Mouse (Mus musculus) embryonic facial prominence, embryonic 14.5 days (tissue): Measurements from ENCODE around the gene Ddah1. TPM values are rescaled to one million over a fixed set of nuclear protein-coding genes. Genes with fewer than 3 reads are reported as not detected.

Source experiments
- ATAC-seq: fragments of 200-750 bp; cut with Nextera tagmentation; 2 replicates; pipeline ENCODE4 v1.8.0; 2017; ENCODE audit warnings: low read depth, moderate number of reproducible peaks, moderate TSS enrichment
- DNase-seq: peaks from one replicate; pipeline ENCODE4 v3.0.0-alpha.2; 2015; ENCODE audit warnings: low spot score
- H3K27ac ChIP-seq: fragments of 300-500 bp; sonication (generic); replicated peaks from 2 replicates; pipeline ENCODE4 v1.5.1; 2014; ENCODE audit warnings: low read depth, mild to moderate bottlenecking, low read length, moderate library complexity
- H3K27me3 ChIP-seq: fragments of 300-500 bp; sonication (generic); replicated peaks from 2 replicates; pipeline ENCODE4 v1.6.1; 2014; ENCODE audit warnings: low read length; ENCODE audit not compliant: control insufficient read depth, insufficient read depth
- H3K36me3 ChIP-seq: fragments of 300-500 bp; sonication (generic); 2 replicates; pipeline ENCODE4 v1.6.1; 2014; ENCODE audit warnings: low read length, mixed read lengths; ENCODE audit not compliant: control insufficient read depth, insufficient read depth
- H3K4me1 ChIP-seq: fragments of 300-500 bp; sonication (generic); 2 replicates; pipeline ENCODE4 v1.6.1; 2014; ENCODE audit warnings: antibody characterized with exemption, low read length; ENCODE audit not compliant: control insufficient read depth, insufficient read depth
- H3K4me2 ChIP-seq: fragments of 300-500 bp; sonication (generic); 2 replicates; pipeline ENCODE4 v1.6.1; 2014; ENCODE audit warnings: low read depth, mild to moderate bottlenecking, low read length, moderate library complexity, mixed read lengths
- H3K4me3 ChIP-seq: fragments of 300-500 bp; sonication (generic); 2 replicates; pipeline ENCODE4 v1.5.1; 2014; ENCODE audit warnings: low read depth, mild to moderate bottlenecking, low read length
- H3K9ac ChIP-seq: fragments of 300-500 bp; sonication (generic); 2 replicates; pipeline ENCODE4 v1.6.1; 2014; ENCODE audit warnings: low read depth, mild to moderate bottlenecking, low read length, moderate library complexity, mixed read lengths
- H3K9me3 ChIP-seq: fragments of 300-500 bp; sonication (generic); 2 replicates; pipeline ENCODE4 v1.6.1; 2016; ENCODE audit warnings: low read length; ENCODE audit not compliant: control insufficient read depth
- WGBS: fragments of 180-500 bp; shearing (Covaris S2); extraction: QIAGEN DNeasy Blood & Tissue Kit; methylation state at CpG from one replicate; pipeline ENCODE4 v1.1.7; 2014; 5-methylcytosine and 5-hydroxymethylcytosine counted together
- polyA plus RNA-seq: library from polyadenylated mRNA; unstranded; fragments of >200 nt; fragmentation: Nextera tagmentation; extraction: Ambion mirVana; gene quantifications from 2 replicates; pipeline ENCODE4 v1.2.1, GENCODE M21; 2014

Gene Ddah1
- polyA plus RNA-seq, 1 experiment from 2014 or later = 50.9 TPM

DNA sequence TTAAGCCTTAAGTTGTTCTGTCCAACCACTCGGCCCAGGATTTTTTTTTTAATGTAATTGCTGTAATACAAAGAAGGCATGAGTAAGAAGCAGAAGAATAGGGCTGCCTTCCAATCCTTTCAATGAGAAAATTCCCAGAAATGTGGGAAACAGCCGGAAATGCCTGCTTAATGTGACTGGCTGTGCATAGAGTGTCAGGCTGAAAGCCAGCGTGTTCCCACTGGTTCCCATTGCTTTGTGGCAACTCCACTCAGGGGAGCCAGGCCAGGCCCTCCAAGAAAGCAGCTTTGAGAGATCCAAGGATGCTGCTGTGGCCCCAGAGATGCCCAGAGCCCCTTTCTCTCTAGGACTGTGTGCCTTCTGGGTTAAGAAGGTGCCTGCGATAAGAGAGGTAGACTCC lies 126.9 kb downstream of the Ddah1 start:
- Histone ChIP-seq H3K4me3 (no peak overlapping the region), H3K9ac (no peak overlapping the region), H3K36me3 (no peaks in the 10 kb centered on the region), H3K4me1 (peaks cover 10% of the 10 kb centered on the region), H3K4me2 (no peak overlapping the region), H3K27me3 (no peaks in the 10 kb centered on the region), H3K27ac (peak overlapping the region; percentile 77), H3K9me3 (no peaks in the 10 kb centered on the region)
- ATAC-seq (no peak), DNase-seq (peak; percentile 48)
- 51% methylated on average over 4 of the region's 4 CpGs for WGBS

DNA sequence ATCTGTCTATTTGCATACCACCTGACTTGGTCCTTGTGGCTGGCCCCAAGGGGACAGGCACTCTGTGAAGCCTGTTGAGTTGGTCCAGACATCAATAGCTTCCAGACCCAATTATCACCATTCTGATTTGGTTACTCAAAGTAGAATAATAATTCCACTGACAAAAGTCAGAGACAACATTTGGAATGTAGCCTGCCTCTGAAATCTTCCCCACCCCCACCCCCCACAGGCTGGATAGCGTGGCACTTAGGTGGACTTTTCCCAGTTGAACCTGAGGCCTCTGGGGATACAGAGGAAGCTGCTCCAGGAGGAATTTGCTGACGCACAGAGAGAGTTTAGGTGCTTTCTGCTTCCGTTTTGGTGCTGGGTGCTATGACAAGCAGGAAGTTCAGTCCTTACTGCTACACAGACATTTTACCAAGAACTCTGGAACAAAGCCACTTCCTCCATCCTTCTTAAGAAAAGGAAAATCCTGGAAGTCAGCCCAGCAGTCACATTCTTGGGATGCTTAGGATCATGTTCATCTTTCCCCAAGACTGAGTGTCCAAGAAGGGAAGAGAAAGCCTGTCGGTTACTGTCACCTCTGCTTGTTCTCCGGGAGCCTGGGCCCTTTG lies 127.5 kb downstream of the Ddah1 start:
- 15% methylated on average over 5 of the region's 5 CpGs for WGBS
- ATAC-seq (no peak), DNase-seq (peak; percentile 93)
- Histone ChIP-seq H3K27ac (peak overlapping the region; percentile 77), H3K9me3 (no peaks in the 10 kb centered on the region), H3K36me3 (no peaks in the 10 kb centered on the region), H3K4me1 (peaks cover 10% of the 10 kb centered on the region), H3K27me3 (no peaks in the 10 kb centered on the region), H3K4me3 (no peak overlapping the region), H3K4me2 (no peak overlapping the region), H3K9ac (no peak overlapping the region)

DNA sequence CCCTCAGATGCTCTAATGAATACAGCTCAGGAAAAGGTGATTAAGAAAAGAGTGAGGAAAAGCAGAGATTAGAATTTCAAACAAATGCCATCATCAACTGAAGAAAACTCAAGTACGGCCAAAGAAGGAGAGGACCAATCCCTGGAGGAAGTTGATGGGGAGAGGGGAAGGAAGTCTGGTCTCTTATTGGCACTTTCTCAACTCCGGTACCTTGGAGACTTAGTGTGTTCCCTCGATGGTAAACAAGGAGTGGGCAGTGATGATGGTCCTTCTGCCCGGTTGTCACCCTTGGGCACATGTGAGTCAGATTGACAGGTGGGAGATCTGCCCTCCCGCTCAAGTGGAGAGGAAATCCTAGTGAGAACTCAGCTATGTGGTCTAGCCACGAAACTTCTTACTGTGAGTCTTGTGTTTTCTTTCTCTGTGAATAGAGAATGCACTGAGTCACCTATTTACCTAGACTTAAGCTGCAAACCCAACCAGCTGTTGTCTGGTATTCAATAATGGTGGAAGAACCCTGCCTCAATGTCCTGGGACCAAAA lies 129.0 kb downstream of the Ddah1 start:
- no peak overlapping the region for H3K9ac ChIP-seq
- H3K4me3 ChIP-seq = no peak overlapping the region
- no peaks in the 10 kb centered on the region for H3K36me3 ChIP-seq
- H3K4me1 ChIP-seq = peaks cover 10% of the 10 kb centered on the region
- ATAC-seq = no peak
- no peaks in the 10 kb centered on the region for H3K27me3 ChIP-seq
- no peaks in the 10 kb centered on the region for H3K9me3 ChIP-seq
- H3K4me2 ChIP-seq = no peak overlapping the region
- no peak for DNase-seq
- no peak overlapping the region for H3K27ac ChIP-seq
- WGBS = 75% methylated on average over 6 of the region's 6 CpGs

DNA sequence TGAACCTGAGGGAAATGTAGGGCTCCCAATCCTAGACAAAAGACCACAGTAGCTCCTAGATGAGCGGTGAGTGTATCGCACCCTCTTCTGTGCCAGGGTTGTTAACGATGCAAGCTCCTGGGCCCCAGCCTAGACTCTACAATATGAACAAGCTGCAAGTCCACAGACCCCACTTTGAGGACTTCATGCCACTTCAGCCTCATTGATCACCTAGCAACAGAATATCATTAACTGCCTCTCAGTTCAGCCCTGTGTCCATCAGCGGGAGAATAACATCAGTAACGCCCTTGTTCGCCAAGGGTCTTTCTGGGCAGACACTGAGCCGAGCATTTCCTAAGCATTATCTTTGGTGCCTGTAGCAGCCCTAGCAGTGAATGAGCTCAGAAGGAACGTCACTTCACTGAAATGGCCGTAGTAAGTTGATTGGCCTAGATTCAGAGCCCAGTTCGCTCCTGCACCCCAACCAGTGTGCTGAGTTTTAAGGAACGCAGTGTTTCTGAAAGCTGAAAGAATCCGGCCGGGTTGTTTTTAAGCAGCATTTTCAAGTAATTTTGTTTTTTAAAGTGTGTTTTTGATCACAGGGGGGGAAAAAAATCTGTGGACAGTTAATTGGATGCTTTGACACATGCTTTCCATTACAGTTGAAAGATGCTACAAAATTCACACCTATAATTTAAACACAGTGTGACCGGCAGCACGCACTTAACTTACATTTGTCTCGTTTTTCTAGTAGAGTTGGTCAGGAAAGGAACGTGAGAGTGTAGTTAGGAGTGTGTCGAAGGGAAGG lies 132.1 kb downstream of the Ddah1 start:
- DNase-seq (no peak), ATAC-seq (peak; percentile 41; the same call in 1 of the 2 replicates)
- Histone ChIP-seq H3K9ac (no peak overlapping the region), H3K27ac (no peak overlapping the region), H3K4me2 (no peak overlapping the region), H3K27me3 (no peaks in the 10 kb centered on the region), H3K9me3 (no peaks in the 10 kb centered on the region), H3K36me3 (no peaks in the 10 kb centered on the region), H3K4me3 (no peak overlapping the region), H3K4me1 (peaks cover 7% of the 10 kb centered on the region)
- WGBS = 76% methylated on average over 18 of the region's 18 CpGs

DNA sequence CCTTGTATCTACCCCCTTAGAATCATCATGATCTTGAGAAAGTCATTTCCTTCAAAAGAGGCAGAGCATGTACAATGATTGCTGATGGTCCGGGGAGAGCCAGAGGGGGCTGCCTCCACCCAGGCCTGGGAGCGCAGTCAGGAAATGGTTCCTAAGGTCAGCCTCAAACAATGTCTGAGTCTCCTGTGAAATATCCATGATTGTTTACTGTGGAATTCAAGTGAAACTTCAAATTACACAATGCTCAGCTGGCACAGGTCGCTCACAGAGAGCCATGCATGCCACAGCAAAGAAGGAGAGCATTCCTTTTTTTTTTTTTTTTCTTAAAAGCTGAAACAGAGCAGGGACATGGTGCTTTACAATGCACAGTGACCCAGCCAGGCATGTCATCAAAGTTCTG lies 134.0 kb downstream of the Ddah1 start:
- no peak for ATAC-seq
- H3K4me1 ChIP-seq = no peaks in the 10 kb centered on the region
- 75% methylated on average over 3 of the region's 3 CpGs for WGBS

DNA sequence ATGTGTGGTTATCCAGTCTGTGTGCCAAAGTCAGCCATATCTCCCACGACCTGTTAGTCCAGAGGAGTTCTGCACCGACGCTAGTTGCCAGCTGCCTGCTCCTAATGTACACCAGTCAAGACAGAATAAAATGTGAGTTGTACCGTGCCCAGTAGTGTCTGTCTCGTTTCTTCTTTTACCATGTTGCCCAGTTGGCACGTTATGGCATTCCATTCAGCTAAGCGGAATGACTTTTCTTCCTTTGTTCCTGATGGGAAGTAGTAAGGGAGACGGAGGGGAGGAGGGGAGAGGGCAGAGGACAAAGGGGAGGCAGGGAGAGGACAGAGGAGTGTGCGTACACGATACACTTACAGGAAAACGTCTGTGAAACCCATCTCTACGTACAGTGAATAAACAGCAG lies 135.7 kb downstream of the Ddah1 start:
- DNase-seq = no peak
- H3K27me3 ChIP-seq = no peaks in the 10 kb centered on the region

More for the DNA sequence above, 134.0 kb downstream of the Ddah1 start:
- H3K9me3 ChIP-seq = no peaks in the 10 kb centered on the region
- no peak overlapping the region for H3K27ac ChIP-seq
- H3K36me3 ChIP-seq = no peaks in the 10 kb centered on the region
- DNase-seq = no peak
- no peaks in the 10 kb centered on the region for H3K27me3 ChIP-seq
- H3K4me2 ChIP-seq = no peak overlapping the region
- H3K4me3 ChIP-seq = no peak overlapping the region
- no peak overlapping the region for H3K9ac ChIP-seq

DNA sequence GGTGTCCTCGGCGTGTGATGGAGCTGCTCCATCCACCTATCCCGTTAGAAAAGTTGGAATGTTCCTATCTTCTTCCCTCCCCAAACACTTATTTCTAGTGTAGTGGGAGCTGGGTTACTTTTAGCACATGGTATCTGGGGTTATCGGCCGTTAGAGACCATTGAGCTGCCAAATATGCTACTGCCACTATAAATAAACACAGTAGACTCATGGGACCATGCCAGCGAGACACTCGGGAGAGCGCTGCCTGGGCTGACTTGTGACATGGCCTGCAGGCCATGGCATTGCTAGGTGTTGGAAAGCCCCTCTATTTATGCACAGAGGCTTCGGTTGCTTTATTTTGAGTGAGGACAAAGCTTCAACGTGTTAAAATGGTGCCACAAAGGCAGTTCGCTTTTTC lies 139.3 kb downstream of the Ddah1 start:
- Histone ChIP-seq H3K4me3 (no peak overlapping the region), H3K9ac (no peak overlapping the region), H3K36me3 (no peaks in the 10 kb centered on the region), H3K27me3 (no peaks in the 10 kb centered on the region), H3K27ac (no peak overlapping the region), H3K9me3 (no peaks in the 10 kb centered on the region), H3K4me1 (no peaks in the 10 kb centered on the region), H3K4me2 (no peak overlapping the region)
- DNase-seq (no peak), ATAC-seq (no peak)
- WGBS = 78% methylated on average over 11 of the region's 11 CpGs

More for the DNA sequence above, 135.7 kb downstream of the Ddah1 start:
- no peak overlapping the region for H3K27ac ChIP-seq
- no peak overlapping the region for H3K9ac ChIP-seq
- no peaks in the 10 kb centered on the region for H3K36me3 ChIP-seq
- no peaks in the 10 kb centered on the region for H3K9me3 ChIP-seq
- no peaks in the 10 kb centered on the region for H3K4me1 ChIP-seq
- ATAC-seq = no peak
- no peak overlapping the region for H3K4me2 ChIP-seq
- WGBS = 78% methylated on average over 12 of the region's 12 CpGs
- H3K4me3 ChIP-seq = no peak overlapping the region

DNA sequence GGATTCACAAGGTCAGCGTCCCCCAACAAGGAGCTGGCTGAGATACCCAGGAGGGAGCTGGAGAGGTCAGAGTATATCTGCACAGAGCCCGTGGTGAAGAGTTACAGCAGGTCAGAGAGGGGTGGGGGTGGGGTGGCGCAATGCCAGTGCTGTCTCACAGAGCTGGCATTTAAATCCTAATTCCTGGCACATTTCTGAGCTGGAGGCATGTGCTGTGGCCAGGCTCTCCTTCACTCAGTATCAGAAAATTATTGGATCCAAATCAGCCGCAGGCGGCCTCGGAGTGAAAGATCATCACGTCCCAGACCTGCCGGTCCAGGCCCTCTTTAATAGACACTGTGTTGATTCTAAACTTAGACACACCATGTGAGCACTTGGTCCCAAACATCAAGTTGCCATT lies 141.4 kb downstream of the Ddah1 start:
- Histone ChIP-seq H3K4me2 (no peak overlapping the region), H3K27me3 (no peaks in the 10 kb centered on the region)
- ATAC-seq = no peak

More for the DNA sequence above, 141.4 kb downstream of the Ddah1 start:
- DNase-seq = no peak
- no peak overlapping the region for H3K4me3 ChIP-seq
- no peaks in the 10 kb centered on the region for H3K4me1 ChIP-seq
- no peak overlapping the region for H3K27ac ChIP-seq
- WGBS = 77% methylated on average over 8 of the region's 8 CpGs
- H3K9ac ChIP-seq = no peak overlapping the region
- H3K9me3 ChIP-seq = no peaks in the 10 kb centered on the region
- no peaks in the 10 kb centered on the region for H3K36me3 ChIP-seq
